Mouse (Mus musculus) hindbrain, embryonic 15.5 days (tissue): ENCODE data around the gene Fam19a5. TPM values are rescaled to one million over a fixed set of nuclear protein-coding genes. Genes with fewer than 3 reads are reported as not detected.
A peak's percentile ranks its signal among the peaks of the same experiment; 100 is the strongest.

Experiments
- ATAC-seq: fragments of 200-750 bp; cut with Nextera tagmentation; 2 replicates; pipeline ENCODE4 v1.8.0; 2017; ENCODE audit warnings: low read depth, moderate number of reproducible peaks, moderate TSS enrichment; ENCODE audit not compliant: low FRiP score
- H3K27ac ChIP-seq: fragments of 300-500 bp; sonication (generic); replicated peaks from 2 replicates; pipeline ENCODE4 v1.5.1; 2015; ENCODE audit warnings: mild to moderate bottlenecking, inconsistent platforms
- H3K27me3 ChIP-seq: fragments of 300-500 bp; sonication (generic); 2 replicates; pipeline ENCODE4 v1.6.1; 2015; ENCODE audit warnings: control low read depth, inconsistent platforms
- H3K36me3 ChIP-seq: fragments of 300-500 bp; sonication (generic); 2 replicates; pipeline ENCODE4 v1.6.1; 2015; ENCODE audit warnings: control low read depth, inconsistent platforms
- H3K4me1 ChIP-seq: fragments of 300-500 bp; sonication (generic); replicated peaks from 2 replicates; pipeline ENCODE4 v1.6.1; 2015; ENCODE audit warnings: control low read depth, inconsistent platforms
- H3K4me2 ChIP-seq: fragments of 300-500 bp; sonication (generic); 2 replicates; pipeline ENCODE4 v1.6.1; 2015; ENCODE audit warnings: moderate library complexity, mild to moderate bottlenecking, inconsistent platforms
- H3K4me3 ChIP-seq: fragments of 300-500 bp; sonication (generic); 2 replicates; pipeline ENCODE4 v1.5.1; 2015; ENCODE audit warnings: mild to moderate bottlenecking, inconsistent platforms
- H3K9ac ChIP-seq: fragments of 300-500 bp; sonication (generic); 2 replicates; pipeline ENCODE4 v1.6.1; 2015; ENCODE audit warnings: inconsistent platforms
- H3K9me3 ChIP-seq: fragments of 300-500 bp; sonication (generic); 2 replicates; pipeline ENCODE4 v1.6.1; 2016; ENCODE audit warnings: control low read depth, inconsistent platforms
- WGBS: fragments of 180-500 bp; shearing (Covaris S2); methylation state at CpG from one replicate; pipeline ENCODE4 v1.1.7; 2015; 5-methylcytosine and 5-hydroxymethylcytosine counted together
- polyA plus RNA-seq: library from polyadenylated mRNA; unstranded; fragments of >200 nt; fragmentation: Nextera tagmentation; extraction: Ambion mirVana; gene quantifications from 2 replicates; pipeline ENCODE4 v1.2.1, GENCODE M21; 2015

The Fam19a5 gene
- polyA plus RNA-seq, 1 experiment from 2014 or later = 30.0 TPM

DNA sequence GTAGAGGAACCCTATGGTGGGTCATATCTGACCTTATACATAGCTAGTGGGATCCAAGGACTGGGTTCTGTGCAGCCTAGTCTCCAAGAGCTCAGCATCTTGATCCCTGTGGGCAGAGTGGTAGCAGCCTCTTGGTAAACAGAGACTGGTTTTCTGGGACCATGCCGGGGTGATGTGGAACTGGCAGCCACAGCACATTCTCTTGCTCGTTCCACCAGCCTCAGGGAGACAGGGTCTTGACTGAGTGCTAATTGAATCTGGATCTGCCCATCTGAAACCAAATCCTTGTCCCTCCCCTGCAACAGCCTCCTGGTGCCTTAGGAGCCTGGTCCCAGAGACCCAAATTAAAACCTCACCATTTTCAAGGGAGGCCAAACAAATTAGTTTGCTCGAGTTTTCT is 138.3 kb downstream of the Fam19a5 start:
- WGBS = 58% methylated on average over 3 of the region's 3 CpGs
- ATAC-seq = no peak

DNA sequence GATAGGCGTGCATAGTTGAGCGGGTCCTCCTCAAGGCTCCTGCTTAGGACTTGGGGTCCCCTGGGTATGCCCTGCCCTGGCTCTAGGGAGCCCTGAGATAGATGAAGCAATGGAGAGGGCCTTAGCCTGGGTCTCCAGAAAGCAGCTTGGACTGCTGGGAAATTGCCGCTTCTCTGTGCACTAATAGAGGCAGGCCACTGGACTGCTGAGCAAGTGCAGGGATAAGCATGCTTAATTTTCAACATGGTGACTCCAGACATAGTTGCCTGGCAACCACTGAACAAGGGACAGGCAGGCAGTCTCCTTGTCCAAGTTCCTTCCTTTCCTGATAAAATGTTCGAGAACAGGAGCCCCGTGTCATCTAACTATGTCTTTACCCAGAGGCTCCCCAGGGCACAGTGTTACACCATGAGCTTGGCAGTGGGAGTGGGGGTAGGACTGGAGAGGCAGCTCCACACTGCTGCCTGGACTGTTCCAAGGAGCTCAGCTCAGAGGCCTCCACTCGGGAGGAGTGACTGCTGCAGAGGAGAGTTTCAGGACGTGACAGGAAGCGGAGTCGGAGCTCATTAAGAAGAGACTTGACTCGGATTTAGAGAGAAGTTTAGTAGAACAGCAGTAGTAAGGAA is 142.4 kb downstream of the Fam19a5 start:
- H3K4me1 ChIP-seq = peaks cover 32% of the 10 kb centered on the region
- H3K9me3 ChIP-seq = no peaks in the 10 kb centered on the region
- no peak overlapping the region for H3K9ac ChIP-seq
- 0 out of 2 replicates have a peak, but pooled peaks cover 2% of the 10 kb centered on the region for H3K36me3 ChIP-seq
- no peaks in the 10 kb centered on the region for H3K27me3 ChIP-seq
- 42% methylated on average over 10 of the region's 10 CpGs for WGBS
- no peak overlapping the region for H3K4me3 ChIP-seq
- 0 out of 2 replicates have a peak overlapping the region, but pooled peaks have one; percentile 30 for H3K27ac ChIP-seq
- no peak overlapping the region for H3K4me2 ChIP-seq
- ATAC-seq = peak; percentile 69

More for the DNA sequence above, 138.3 kb downstream of the Fam19a5 start:
- Histone ChIP-seq H3K27me3 (no peaks in the 10 kb centered on the region), H3K9ac (no peak overlapping the region), H3K4me1 (peaks cover 47% of the 10 kb centered on the region), H3K4me3 (no peak overlapping the region), H3K9me3 (no peaks in the 10 kb centered on the region), H3K36me3 (no peaks in the 10 kb centered on the region), H3K27ac (no peak overlapping the region), H3K4me2 (no peak overlapping the region)

DNA sequence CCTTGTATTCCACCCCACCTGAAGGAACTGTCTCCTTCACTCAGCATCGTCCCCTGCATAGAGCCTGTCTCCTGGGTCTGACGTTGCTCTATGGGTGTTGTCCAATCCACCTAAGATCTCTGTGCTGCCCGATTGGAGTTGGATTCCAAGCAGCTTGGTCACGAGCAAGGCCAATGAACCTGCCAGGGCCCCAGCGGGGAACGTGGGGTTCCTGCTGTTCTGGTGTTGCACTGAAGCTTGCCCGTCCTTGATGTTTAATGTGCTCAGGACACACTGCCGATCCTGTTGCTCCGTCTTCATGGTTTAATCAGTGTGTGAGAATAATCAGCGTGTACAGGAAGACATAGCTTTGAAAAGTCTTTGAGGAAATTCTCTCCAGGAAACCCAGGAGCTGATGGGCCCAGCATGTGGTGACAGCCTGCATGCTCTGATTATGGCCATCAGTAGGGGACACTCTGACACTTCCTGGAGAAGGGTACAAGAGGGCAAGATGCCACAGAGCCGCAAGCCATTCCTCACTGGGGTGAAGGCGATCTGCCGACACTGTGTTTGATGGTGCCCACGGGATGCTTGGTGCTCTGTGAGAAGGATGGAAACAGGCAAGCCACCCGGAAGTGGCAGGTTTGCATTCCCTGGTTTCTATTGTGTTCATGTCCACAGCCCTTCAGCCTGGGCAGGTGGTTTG is 147.3 kb downstream of the Fam19a5 start:
- 62% methylated on average over 15 of the region's 15 CpGs for WGBS
- Histone ChIP-seq H3K27ac (no peak overlapping the region), H3K9ac (no peak overlapping the region), H3K4me1 (peaks cover 17% of the 10 kb centered on the region), H3K4me2 (no peak overlapping the region), H3K9me3 (no peaks in the 10 kb centered on the region), H3K36me3 (0 out of 2 replicates have a peak, but pooled peaks cover 2% of the 10 kb centered on the region), H3K27me3 (no peaks in the 10 kb centered on the region), H3K4me3 (no peak overlapping the region)
- ATAC-seq = no peak

DNA sequence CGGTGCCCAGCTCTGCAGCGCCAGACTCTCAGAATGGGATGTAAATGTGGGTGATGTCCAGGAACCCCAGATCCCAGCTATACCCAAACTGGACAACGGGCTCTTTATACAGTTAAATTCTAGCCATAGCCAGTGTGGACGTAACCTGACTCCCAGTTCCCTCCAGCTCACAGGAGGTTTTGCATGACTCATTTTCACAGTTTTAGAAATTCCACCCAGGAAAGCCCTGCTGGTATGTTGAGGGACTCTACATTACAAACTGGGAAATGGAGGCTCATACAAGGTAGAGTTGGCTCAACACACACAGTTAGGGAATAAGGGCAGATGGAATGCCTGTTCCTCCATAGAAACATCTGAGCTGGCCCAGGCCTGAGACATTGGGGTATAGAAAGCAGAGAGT is 147.9 kb downstream of the Fam19a5 start:
- no peak overlapping the region for H3K9ac ChIP-seq
- no peak for ATAC-seq
- no peak overlapping the region for H3K27ac ChIP-seq
- H3K4me2 ChIP-seq = no peak overlapping the region
- 84% methylated on average over 4 of the region's 4 CpGs for WGBS
- H3K4me1 ChIP-seq = peaks cover 17% of the 10 kb centered on the region
- 0 out of 2 replicates have a peak, but pooled peaks cover 2% of the 10 kb centered on the region for H3K36me3 ChIP-seq
- no peaks in the 10 kb centered on the region for H3K9me3 ChIP-seq
- H3K4me3 ChIP-seq = no peak overlapping the region
- no peaks in the 10 kb centered on the region for H3K27me3 ChIP-seq

DNA sequence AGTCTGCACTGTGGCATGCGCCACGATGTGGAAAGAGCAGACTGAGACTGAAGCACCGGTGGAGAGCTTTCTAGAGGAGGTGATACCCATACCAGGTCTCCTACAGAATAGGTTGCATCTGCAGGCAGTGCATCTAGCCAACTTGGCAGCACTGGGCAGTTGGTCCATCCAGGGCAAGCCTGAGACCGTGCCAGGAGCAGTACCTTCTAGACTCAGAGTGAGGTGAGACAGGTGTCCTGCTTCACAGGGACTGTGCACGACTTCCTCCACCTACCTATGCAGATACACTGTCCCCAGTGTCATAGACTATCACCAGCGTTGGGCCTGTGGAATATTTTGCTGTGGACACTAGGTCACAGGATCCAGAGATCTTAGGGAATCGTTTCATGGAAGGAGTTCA is 148.3 kb downstream of the Fam19a5 start:
- H3K36me3 ChIP-seq = 0 out of 2 replicates have a peak, but pooled peaks cover 2% of the 10 kb centered on the region
- H3K4me2 ChIP-seq = no peak overlapping the region
- no peaks in the 10 kb centered on the region for H3K27me3 ChIP-seq
- no peak overlapping the region for H3K27ac ChIP-seq
- H3K9ac ChIP-seq = no peak overlapping the region
- 94% methylated on average over 7 of the region's 7 CpGs for WGBS
- ATAC-seq = no peak
- no peak overlapping the region for H3K4me3 ChIP-seq
- peaks cover 19% of the 10 kb centered on the region for H3K4me1 ChIP-seq
- H3K9me3 ChIP-seq = no peaks in the 10 kb centered on the region

DNA sequence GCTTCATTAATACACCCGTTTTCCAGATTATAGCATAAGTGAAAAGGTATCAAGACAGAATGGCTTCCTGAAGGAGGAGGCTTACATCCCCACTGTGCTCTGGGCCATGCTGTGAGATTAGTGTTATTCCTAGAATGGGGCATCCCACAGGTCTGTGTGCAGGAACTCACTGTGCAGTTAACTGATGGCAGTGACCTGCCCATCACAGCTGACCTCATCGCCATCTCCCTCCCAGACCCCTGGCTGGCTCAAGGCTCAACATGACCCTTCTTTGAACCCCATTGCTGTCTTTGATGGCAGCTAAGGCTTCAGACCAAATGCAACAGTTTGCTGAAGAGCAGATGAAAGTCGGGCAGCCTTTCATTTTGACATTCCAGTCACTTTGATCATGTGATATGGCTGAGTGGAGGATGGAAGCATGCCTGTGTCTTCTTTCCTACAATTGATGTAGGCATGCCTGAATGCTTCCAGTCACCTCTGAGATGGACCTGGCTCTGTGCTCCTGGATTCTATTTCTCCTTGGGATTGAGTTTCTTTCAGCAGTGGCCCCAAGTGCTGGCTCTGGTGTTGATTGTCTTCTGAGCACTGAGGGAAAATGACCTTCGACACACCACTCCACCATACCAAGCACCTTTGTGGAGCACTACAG is 148.9 kb downstream of the Fam19a5 start:
- H3K9me3 ChIP-seq = no peaks in the 10 kb centered on the region
- ATAC-seq = no peak
- H3K27ac ChIP-seq = no peak overlapping the region
- H3K4me3 ChIP-seq = no peak overlapping the region
- H3K4me1 ChIP-seq = peaks cover 19% of the 10 kb centered on the region
- 0 out of 2 replicates have a peak, but pooled peaks cover 2% of the 10 kb centered on the region for H3K36me3 ChIP-seq
- H3K27me3 ChIP-seq = no peaks in the 10 kb centered on the region
- WGBS = 90% methylated on average over 4 of the region's 4 CpGs
- no peak overlapping the region for H3K9ac ChIP-seq
- H3K4me2 ChIP-seq = no peak overlapping the region

DNA sequence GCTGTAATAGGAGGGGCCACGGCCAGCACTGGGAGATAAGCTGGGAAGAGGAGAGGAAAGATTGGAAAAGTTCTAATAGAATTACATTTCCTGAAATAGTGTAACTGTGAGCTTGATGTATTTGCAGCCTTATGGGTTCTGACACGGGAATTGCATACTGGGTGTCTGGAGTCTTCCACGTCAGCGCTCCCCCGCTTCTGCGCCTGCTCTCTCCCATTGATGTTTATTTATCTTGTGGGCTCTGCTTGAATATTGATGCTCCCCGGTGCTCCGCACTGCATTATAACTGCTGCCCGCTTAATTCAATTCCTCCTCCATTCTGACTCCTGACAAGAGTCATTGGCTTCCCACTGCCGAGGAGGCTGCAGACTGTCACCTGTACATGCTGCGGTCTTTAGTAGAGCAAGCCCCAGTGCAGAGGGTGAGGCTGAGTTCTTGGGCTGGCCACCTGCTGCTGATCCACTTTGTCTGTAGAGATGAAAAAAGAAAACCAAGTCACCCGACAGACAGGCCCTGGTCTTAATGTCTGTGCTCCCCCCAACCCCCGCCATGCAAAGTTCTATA is 153.4 kb downstream of the Fam19a5 start:
- Histone ChIP-seq H3K27ac (peak overlapping the region; percentile 45; the same call in 1 of the 2 replicates), H3K4me1 (peaks cover 35% of the 10 kb centered on the region), H3K4me2 (no peak overlapping the region), H3K9ac (no peak overlapping the region), H3K9me3 (no peaks in the 10 kb centered on the region), H3K27me3 (no peaks in the 10 kb centered on the region), H3K4me3 (no peak overlapping the region), H3K36me3 (0 out of 2 replicates have a peak, but pooled peaks cover 2% of the 10 kb centered on the region)
- 48% methylated on average over 13 of the region's 13 CpGs for WGBS
- peak; percentile 75; the same call in 1 of the 2 replicates for ATAC-seq

DNA sequence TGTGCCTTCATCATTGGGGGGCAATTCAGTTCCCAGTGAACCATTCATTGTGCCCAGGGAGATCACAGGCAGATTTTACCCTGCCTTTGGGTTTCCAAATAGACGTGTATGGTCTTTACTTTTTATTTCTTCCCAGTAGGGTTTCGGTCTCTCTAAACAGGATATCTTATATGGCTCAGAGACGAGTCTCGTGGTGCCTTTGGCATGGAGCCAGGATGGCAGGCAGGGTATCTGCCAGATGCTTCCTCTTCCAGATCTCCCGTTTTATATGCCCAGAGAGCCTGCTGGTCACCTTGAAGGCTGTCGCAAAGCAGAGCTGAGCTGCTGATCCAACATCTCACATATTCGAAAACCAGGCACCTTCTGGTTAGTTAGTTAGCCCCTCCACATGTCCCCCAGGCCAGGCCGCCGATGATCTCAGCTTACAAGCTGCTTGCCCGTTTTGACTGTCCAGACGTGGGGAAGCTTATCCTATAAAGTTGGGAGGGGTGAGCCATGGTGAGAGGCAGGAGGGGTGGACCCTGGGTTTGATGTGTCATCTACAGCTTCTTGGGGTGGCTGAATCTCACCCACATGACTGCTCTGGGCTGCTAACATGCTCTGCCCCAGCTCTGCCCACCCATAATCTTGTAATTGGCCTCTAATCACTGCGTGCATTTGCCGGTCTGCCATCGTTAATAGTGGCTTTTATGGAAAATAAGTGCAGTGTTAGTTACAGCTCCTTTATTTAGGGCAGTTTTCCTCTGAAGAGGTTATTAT is 154.6 kb downstream of the Fam19a5 start:
- 57% methylated on average over 14 of the region's 14 CpGs for WGBS
- no peak overlapping the region for H3K4me2 ChIP-seq
- H3K9ac ChIP-seq = no peak overlapping the region
- H3K27ac ChIP-seq = no peak overlapping the region; the same call in 1 of the 2 replicates
- 0 out of 2 replicates have a peak, but pooled peaks cover 2% of the 10 kb centered on the region for H3K36me3 ChIP-seq
- H3K4me1 ChIP-seq = peaks cover 35% of the 10 kb centered on the region
- ATAC-seq = no peak
- no peaks in the 10 kb centered on the region for H3K27me3 ChIP-seq
- no peaks in the 10 kb centered on the region for H3K9me3 ChIP-seq
- H3K4me3 ChIP-seq = no peak overlapping the region

DNA sequence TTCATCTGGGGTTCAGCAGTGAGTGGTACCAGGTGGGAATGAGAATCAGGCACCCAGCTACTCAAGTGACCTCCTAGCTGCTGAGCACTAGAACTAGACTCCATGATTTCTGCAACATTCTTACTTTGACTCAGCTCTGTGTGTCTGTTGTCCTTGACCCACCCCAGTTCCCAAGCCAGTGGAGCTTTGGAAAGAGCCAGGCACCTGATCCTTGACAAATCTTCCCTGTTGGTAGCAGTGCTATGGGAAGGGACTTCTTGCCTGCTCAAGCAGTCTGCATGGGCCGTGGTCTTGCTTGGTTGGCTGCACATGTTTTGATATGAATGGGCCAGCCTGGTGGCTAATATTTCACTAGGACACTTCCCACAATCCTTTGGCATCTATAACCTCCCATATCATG is 158.7 kb downstream of the Fam19a5 start:
- no peak overlapping the region for H3K27ac ChIP-seq
- H3K9ac ChIP-seq = no peak overlapping the region
- no peak for ATAC-seq
- no peak overlapping the region for H3K4me3 ChIP-seq
- WGBS = 97% methylated on average over 1 of the region's 1 CpGs
- H3K4me2 ChIP-seq = no peak overlapping the region
- H3K36me3 ChIP-seq = 0 out of 2 replicates have a peak, but pooled peaks cover 2% of the 10 kb centered on the region
- H3K9me3 ChIP-seq = no peaks in the 10 kb centered on the region
- no peaks in the 10 kb centered on the region for H3K27me3 ChIP-seq
- peaks cover 18% of the 10 kb centered on the region for H3K4me1 ChIP-seq

DNA sequence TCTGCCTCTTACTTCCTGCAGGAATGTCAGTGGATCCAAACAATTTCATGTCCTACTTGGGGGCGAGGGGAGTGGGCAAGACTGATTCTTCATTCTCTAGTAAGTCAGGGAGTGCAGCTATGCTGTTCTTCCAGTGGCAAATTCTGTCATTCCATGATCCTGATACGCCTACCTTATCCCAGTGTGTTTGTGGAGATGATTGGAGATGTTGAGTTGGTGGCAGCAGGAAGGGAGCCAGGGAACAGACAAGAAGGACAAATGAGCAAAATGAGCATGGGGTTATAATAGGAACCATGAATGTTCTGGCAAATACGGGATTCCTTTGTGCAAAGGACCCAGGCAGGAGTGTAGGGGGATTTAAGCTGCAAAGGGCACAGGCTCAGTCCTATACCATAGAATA is 159.2 kb downstream of the Fam19a5 start:
- no peaks in the 10 kb centered on the region for H3K9me3 ChIP-seq
- H3K27me3 ChIP-seq = no peaks in the 10 kb centered on the region
- H3K36me3 ChIP-seq = 0 out of 2 replicates have a peak, but pooled peaks cover 2% of the 10 kb centered on the region
- no peak overlapping the region for H3K4me3 ChIP-seq
- 93% methylated on average over 3 of the region's 3 CpGs for WGBS
- H3K4me2 ChIP-seq = no peak overlapping the region
- H3K4me1 ChIP-seq = peaks cover 13% of the 10 kb centered on the region
- no peak for ATAC-seq
- H3K9ac ChIP-seq = no peak overlapping the region
- no peak overlapping the region for H3K27ac ChIP-seq

DNA sequence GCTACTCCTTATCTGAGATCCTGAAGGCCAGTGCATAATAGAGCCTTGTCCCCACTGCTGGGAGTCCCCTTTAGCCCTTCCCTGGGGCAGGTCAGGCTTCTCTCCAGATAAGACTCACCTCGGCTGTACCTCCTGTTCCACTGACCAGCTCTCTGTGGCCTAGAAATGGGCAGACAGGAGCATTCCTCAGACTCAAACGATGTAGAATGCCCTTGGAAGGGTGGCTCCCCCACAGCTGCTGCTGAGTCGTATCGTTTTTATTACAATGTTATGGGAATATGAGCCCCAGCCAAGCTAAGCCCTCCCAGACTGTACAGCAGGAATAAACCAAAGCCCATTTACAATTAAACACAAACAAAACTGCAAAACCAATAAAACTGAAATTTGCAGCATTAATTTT is 167.7 kb downstream of the Fam19a5 start:
- Histone ChIP-seq H3K9ac (no peak overlapping the region), H3K27me3 (no peaks in the 10 kb centered on the region), H3K4me3 (no peak overlapping the region), H3K4me2 (no peak overlapping the region), H3K9me3 (no peaks in the 10 kb centered on the region), H3K27ac (peak overlapping the region; percentile 43), H3K4me1 (peaks cover 29% of the 10 kb centered on the region), H3K36me3 (no peaks in the 10 kb centered on the region)
- ATAC-seq = no peak
- 51% methylated on average over 4 of the region's 4 CpGs for WGBS
